Mouse (Mus musculus) ES-Bruce4 (cell line): ENCODE results near the gene Cntnap2.

ENCODE experiments used
- CTCF ChIP-seq: IDR thresholded peaks from one replicate; pipeline ENCODE4 v1.8.1; 2011; ENCODE audit warnings: low read depth, low read length
- EP300 ChIP-seq: IDR thresholded peaks from 2 replicates; pipeline ENCODE4 v1.6.1; 2011; ENCODE audit warnings: low read depth, low read length; ENCODE audit not compliant: insufficient read depth
- POLR2A ChIP-seq: IDR thresholded peaks from one replicate; pipeline ENCODE4 v1.8.1; 2011; ENCODE audit warnings: low read length; ENCODE audit not compliant: insufficient read depth

GRCm38 (mm10) chr6:46428231-46428630 is 1369.1 kb downstream of the Cntnap2 start:
- TF ChIP-seq CTCF (no peak), EP300 (no peak), POLR2A (no peak)
